Mouse (Mus musculus): ENCODE measurements at regions not wholly inside any gene's neighbourhood (a gene's known extent, or its start where the extent isn't known, plus 50 kb on each side); places are given as distances from the start of the nearest gene placed in this dataset.

DNA sequence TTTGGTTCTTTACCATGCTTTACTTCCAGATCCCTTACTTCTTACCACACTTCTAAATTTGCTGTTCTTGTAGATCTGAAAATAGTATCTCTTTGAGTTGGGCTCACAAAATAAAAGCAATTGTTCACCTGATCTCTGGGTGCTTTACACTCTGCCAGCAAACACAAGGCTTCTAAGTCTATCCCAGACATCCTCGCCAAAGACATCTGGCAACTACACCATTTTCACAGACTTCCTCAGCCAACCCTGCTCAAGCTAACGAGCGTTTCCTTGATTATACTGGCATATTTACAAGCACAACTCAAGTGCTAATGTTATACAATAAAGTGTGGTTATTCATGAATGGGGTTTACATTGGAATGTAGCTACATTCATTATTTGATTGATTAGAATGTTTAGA lies 56.8 kb upstream of the Gm6657 start:
- WGBS: 87% methylated on average over 3 of the region's 3 CpGs
- Histone ChIP-seq H3K27me3 (ENCODE audit: control insufficient read depth, insufficient read depth, low read length) (no peaks in the 10 kb centered on the region), H3K9me3 (ENCODE audit: control insufficient read depth, low read length) (no peaks in the 10 kb centered on the region), H3K4me1 (ENCODE audit: control insufficient read depth, insufficient read depth, low read length) (0 out of 2 replicates have a peak, but pooled peaks cover 4% of the 10 kb centered on the region), H3K36me3 (ENCODE audit: control insufficient read depth, insufficient read depth, low read length) (no peaks in the 10 kb centered on the region), H3K9ac (replicated peaks; ENCODE audit: low read length) (no peak overlapping the region), H3K4me2 (ENCODE audit: low read length) (no peak overlapping the region), H3K4me3 (replicated peaks; ENCODE audit: low read depth, low read length) (no peak overlapping the region), H3K27ac (replicated peaks; ENCODE audit: low read depth, low read length) (no peak overlapping the region)
- ATAC-seq (ENCODE audit: low FRiP score, low TSS enrichment) (no peak), DNase-seq (no peak)

DNA sequence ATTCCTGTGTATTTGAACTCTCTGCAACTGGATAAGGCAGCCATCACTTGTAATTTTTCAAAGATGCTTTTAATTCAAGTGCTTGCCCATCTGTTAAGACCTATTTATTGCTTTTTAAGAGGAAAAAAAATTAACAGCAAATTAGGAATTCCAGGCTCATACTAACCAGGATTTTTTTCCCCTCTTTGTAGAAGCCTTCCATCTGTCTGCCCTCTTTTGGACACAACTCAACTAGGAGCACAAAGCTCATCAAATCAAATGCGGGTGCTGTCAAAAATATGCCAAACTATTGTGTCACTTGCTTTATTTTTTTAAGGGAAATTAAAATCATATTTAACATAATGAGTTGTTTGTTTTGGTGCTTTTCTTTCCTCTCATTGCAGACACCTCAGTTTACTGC lies 55.6 kb upstream of the Gm6657 start:
- 0 out of 2 replicates have a peak, but pooled peaks cover 4% of the 10 kb centered on the region for H3K4me1 ChIP-seq (ENCODE audit: control insufficient read depth, insufficient read depth, low read length)
- no peak for DNase-seq
- no peak for ATAC-seq (ENCODE audit: low FRiP score, low TSS enrichment)
- H3K36me3 ChIP-seq (ENCODE audit: control insufficient read depth, insufficient read depth, low read length): no peaks in the 10 kb centered on the region
- 93% methylated on average over 1 of the region's 1 CpGs for WGBS
- no peak overlapping the region for H3K27ac ChIP-seq (replicated peaks; ENCODE audit: low read depth, low read length)
- no peak overlapping the region for H3K9ac ChIP-seq (replicated peaks; ENCODE audit: low read length)
- no peaks in the 10 kb centered on the region for H3K9me3 ChIP-seq (ENCODE audit: control insufficient read depth, low read length)
- no peak overlapping the region for H3K4me3 ChIP-seq (replicated peaks; ENCODE audit: low read depth, low read length)
- no peak overlapping the region for H3K4me2 ChIP-seq (ENCODE audit: low read length)
- H3K27me3 ChIP-seq (ENCODE audit: control insufficient read depth, insufficient read depth, low read length): no peaks in the 10 kb centered on the region

Data from midbrain, embryonic 14.5 days (tissue).